Mouse (Mus musculus): ENCODE measurements around the gene Aipl1.

GRCm38 (mm10) chr11:72082601-72083000 is 45.3 kb upstream of the Aipl1 start:
- TF ChIP-seq CTCF (IDR thresholded peaks at IDR 0.05; ENCODE audit: control insufficient read depth, insufficient read depth, insufficient read length) (no peak), MAX (IDR thresholded peaks at IDR 0.05) (no peak), MYOD1 (IDR thresholded peaks at IDR 0.05; ENCODE audit: control insufficient read depth, insufficient read length, low read depth) (no peak), USF1 (IDR thresholded peaks at IDR 0.05; ENCODE audit: low read depth) (no peak), FOSL1 (IDR thresholded peaks at IDR 0.05; ENCODE audit: insufficient read depth, low read length, poor library complexity, severe bottlenecking) (no peak)
